Mouse (Mus musculus) megakaryocyte, embryonic 14.5 days (primary cell): ENCODE measurements around the gene Gm28043.

Experiments used
- FLI1 ChIP-seq: IDR thresholded peaks from 2 replicates; pipeline ENCODE4 v1.6.1; 2012; ENCODE audit warnings: low read length, inconsistent platforms, mixed read lengths
- GATA1 ChIP-seq: IDR thresholded peaks from 3 replicates; pipeline ENCODE4 v1.6.1; 2012; ENCODE audit warnings: mixed read lengths, low read length, inconsistent platforms, borderline replicate concordance

DNA sequence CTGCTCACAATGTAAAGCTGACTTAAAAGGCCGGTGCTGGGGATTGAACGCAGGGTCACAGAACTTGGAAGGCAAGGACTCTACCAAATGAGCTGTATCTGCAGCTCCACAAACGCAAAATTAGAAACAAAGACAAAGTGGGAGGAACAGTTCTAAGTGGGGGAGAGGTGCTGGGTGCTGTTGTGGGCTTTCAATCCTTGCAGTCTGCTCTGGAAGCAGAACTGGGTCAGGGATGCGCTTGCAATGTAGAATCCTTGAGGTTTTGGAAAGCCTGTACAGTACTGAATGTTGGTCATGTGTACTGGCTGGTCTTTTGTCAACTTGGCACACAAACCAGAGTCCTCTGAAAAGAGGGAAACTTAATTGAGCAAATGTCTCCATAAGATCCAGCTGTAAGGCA, 940 bp downstream of the Gm28043 start:
- no peak for TF ChIP-seq GATA1
- no peak for TF ChIP-seq FLI1
